Mouse (Mus musculus): ENCODE measurements around the gene Cfap57.
"Not testable (repeated sequence)": the region's sequence is repeated elsewhere in the genome, so short reads cannot be mapped to it uniquely, and the experiment has no call there.

Gene Cfap57

DNA sequence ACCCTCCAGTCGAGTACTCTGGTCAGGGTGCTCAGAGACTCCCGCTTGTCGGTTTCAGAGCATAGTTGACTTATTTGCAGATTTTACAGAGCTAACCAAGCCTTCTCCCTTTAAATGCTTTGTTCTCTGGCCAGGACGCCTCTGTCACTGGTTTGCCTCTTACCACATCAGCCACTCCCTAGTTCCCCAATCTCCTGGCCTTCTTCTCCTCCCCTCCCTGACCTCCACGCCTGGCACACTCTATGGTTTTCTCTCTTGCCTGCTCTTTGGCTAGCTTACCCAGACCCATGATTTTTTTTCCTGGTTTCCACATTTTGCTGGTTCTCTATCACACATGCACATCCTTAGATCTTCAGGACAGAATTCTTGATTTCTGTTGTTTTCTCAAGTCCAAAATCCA is 102.4 kb downstream of the Cfap57 start:
- DNase-seq (ENCODE audit: low read depth in 1 of 2, low spot score in 2 of 2): no peak

DNA sequence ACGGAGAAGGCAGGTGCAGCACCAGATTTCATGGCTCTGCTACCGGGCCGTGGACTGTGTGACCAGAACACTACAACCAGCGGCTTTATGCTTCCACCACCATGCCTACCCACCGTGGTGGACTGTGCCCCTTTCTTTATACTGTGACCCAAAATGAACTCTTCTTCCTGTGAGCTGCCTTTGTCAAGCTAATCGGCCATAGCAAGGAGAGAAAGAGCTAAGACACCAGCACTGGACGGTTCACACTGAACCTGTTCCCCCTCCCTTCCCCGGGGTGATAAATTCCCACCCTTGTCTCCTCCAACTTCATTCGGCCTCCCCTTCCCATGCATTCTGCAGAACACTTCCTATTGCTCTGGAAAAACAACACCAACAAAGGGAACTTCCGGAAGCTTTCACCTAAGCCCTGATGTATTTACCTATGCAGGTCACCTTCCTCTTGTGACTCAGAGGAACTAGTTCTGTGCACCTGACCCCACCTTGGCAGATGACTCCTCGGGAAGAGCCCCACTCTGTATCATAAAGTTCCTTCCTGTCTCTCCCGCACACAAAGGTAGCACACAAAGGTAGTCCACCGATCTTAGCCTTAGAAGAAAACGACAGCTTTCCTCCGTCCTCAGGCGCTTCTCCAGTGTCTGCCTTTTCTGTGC is 103.0 kb downstream of the Cfap57 start:
- DNase-seq (ENCODE audit: low read depth in 1 of 2, low spot score in 2 of 2): no peak

DNA sequence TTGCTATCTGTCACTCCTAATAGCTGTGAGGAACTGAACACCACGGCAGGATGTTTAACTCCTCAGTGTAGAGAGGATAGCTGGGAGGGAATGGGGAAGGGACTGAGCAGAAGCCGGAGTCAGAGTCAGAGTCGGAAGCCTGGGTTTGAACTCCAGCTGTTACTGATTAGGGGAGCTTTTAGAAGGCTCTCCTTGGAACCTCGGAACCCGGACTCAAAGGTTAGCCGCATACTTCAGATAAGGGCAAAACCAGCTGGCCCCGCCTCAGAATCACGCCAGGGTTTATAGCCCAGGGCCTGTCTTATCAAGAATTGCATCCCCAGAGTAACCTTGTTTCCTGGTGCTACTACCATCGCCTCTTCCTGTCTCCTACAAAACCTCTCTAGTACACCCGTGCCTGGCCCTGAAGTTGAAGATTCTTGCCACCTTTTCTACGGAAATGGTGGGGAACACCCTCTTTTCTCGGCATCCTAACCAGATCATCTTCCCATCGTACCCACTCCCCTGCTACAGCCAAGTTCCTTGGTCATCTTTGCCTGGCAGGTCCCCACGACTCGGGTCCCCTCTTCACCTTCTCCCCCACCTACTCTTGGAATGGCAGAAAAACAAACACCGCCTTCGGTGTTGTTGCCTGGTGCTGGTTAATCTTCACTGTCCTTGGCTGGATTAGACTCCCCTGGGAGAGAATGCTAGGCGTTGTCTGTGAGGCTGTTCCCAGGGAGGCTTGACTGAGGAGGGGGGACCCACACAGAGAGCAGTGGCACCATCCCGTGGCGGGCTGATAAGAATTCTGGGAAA is 103.7 kb downstream of the Cfap57 start:
- DNase-seq (ENCODE audit: low read depth in 1 of 2, low spot score in 2 of 2): no peak

DNA sequence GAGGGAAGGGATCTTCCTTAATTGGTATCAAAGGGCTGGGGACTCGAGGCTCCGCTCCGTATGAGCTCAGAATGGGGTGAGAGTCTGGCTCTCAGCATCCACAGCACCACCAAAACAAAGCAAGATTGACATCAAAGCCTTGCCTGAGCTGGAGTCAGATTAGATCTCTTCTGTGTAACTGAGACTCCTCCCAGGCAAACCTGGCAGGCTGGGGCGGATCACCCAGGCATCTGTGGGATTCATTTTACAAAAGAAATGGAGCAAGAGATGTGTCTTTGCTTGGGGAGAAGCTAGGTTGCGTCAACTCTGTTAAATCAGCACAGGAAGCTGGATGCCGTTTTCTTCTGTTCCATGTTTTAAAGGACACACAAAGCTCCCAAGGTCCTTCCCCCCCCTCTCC is 111.5 kb downstream of the Cfap57 start:
- DNase-seq (ENCODE audit: low read depth in 1 of 2, low spot score in 2 of 2): no peak

DNA sequence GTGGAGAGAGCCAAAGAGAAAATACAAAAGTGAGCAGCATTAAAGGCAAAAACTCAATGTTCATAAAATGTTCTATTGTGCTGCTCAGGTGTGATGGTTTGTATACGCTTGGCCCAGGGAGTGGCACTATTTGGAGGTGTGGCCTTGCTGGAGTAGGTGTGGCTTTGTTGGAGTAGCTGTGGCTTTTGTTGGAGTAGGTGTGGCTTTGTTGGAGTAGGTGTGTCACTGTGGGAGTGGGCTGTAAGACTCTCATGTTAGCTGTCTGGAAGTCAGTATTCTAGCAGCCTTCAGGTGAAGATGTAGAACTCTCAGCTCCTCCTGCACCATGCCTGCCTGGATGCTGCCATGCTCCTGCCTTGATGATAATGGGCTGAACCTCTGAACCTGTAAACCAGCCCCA is 113.4 kb downstream of the Cfap57 start:
- DNase-seq (ENCODE audit: low read depth in 1 of 2, low spot score in 2 of 2): not testable (repeated sequence)

DNA sequence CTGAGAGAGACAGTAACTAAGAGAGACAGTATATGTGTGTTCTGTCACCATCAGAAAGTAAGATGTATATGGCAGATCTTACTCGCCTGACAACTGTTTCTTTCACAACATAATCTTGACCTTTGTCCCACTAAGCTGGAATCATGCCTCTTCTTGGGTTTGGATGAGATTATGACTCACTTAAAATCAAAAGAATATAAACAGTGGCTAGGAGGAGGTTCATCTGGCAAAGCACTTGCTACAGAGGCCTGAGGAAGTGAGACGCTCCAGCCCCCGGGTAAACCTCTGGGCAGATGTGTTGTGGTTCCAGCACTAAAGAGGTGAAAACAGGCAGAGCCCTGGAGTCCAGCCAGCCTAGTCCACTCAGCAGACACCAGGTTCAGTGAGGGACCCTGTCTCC is 115.0 kb downstream of the Cfap57 start:
- no peak for DNase-seq (ENCODE audit: low read depth in 1 of 2, low spot score in 2 of 2)
